Mouse (Mus musculus) cerebellum, adult 11 months (tissue): Measurements from ENCODE around the gene Gm266.

ENCODE experiments used
- DNase-seq: peaks from one replicate; pipeline ENCODE4 v3.0.0; 2022

Gm266 gene

DNA sequence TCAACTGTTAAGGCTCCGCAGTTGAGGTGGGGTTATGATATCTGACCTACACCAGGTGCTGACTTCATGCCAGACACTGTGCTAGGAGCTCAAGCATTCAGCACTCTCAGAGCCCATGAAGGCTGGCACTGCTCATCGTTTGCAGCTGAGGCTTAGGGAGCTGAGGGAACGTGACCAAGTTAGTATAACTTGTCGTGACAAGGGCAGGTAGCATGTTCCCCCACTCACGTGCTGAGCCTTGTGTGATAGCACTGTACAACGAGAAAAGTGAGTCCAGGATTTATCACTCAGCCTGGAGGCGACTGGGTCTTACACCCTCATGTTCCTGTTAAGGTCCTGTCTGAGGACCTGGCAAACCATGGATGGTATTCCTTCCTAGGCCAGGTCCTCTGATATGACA is 34.1 kb downstream of the Gm266 start:
- DNase-seq: no peak

DNA sequence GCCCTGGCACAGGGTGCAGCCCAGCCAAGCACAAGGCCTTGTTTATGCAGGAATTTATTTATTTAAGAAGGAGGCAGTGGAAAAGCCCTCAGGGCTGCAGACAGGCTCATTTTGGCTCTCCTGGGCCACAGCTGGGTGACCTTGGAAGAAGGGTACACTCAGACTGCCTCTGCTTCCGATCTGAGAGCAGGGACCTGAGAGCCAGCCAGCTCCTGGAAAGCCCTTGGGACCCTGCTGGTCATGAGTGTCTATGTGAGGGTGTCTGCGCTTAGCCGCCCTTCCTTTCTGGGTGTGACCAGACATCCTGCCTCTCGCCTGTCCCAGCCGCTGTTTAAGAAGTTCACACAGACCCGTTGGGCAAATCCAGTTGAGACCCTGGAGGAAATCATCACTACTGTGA is 35.3 kb downstream of the Gm266 start:
- DNase-seq: no peak

DNA sequence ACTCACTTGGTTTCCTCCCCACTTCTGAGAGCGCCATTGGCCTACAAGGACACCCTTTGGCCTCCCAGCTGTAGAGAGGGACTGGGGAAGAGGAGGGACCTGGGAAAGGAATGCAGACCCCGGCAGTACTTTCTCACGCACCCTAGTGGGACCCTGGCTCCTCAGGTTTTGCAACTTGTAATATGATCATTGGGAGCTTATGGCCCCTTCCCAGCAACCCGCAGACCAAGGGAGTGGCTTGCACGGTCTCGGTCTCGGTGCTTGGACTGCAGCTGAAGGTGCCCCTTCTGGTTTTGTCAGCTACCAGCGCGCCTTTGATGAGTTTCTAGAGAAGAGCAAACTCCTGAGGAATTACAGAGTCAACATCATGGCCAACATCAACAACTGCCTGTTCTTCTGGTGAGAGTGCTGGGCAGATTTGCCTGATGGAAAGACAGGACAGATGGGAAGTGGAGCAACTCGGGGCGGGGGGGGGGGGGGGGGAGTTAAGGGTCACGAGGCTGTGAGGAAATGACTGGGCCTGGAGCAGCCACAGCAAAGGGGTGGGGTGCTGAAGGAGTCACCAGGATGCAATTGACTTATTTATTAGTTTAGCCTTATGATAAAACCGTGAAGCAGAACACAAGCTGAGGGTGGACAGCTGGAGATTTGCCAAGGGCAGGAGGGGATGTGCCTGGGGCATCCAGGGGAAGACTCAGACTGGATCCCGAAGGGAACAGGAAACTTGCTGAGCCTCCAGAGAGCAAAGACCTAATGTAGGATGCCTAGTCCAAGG is 36.5 kb downstream of the Gm266 start:
- no peak for DNase-seq

DNA sequence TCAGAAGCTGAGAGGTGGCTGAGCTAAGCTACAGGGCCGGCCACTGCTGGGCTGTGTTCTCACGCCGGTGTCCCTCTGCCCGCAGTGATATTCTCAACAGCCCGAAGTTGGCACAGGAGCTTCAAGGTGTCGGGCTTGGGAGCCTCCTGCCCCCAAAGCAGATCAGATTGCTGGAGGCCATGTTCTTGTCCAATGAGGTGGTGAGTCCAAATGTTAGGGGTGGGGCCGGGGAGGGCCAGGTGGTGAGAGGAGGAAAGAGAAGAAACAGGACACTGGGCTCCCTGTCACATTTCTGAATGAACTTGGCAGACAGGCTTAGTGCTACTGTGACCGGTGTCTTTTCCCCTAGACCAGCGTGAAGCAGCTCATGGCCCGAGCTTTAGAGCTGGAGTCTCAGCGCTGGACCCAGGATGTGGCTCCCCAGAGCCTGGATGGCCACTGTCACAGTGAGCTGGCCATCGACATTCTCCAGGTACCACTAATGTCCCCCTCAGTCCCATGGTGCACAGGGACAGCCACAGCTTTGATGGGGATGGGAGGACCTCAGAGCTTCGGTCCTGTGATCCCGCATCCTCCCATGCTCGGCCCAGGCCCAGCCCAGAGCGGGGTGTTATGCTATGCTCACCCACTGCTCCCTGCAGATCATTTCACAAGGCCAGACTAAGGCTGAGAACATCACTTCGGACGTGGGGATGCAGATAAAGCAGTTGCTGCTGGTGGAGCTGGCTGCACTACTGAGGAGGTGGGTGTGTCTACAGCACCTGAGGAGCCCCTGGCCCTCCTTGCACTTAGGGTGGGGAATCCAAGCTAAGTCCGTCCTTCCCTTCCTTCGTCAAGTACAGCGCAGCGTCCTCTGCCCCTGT is 37.5 kb downstream of the Gm266 start:
- no peak for DNase-seq

DNA sequence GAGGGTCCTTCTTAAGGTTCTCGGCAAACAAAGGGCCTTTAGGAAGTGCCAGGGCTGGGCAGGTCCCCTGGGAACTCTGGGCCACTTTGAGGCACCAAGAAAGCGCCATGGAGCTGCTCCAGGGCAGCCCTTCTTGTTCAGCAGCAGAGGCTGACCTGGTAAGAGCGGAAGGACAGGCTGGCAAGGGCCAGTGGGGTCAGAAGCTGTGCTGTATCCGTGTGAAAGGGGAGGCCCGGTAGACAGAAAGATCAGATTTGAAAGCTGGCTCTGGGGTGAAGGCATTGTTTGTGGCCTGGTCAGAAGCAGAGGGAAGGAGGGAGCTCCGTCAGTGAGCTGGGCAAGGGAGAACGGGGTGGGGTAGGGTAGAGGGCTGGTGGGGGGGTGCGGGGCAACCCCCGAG is 38.3 kb downstream of the Gm266 start:
- DNase-seq: no peak

DNA sequence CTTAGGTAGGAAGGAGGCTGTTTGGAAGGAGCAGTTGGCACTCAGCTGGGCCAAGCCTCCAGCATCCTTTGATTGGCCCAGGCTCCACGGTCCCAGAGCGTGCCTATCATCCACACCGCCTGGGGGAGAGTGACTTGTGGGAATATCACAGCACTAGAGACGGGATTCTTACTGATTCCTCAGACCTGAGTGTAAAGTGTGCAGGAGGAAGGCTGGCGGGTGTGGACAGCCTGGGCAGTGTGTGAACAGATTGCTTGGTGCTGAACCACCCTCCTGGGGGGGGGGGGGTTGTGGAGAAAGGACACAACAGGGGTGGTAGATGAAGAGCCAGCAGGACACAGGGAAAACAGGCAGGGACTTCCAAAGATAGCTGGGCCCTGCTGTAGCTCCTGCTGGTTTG is 38.9 kb downstream of the Gm266 start:
- no peak for DNase-seq

DNA sequence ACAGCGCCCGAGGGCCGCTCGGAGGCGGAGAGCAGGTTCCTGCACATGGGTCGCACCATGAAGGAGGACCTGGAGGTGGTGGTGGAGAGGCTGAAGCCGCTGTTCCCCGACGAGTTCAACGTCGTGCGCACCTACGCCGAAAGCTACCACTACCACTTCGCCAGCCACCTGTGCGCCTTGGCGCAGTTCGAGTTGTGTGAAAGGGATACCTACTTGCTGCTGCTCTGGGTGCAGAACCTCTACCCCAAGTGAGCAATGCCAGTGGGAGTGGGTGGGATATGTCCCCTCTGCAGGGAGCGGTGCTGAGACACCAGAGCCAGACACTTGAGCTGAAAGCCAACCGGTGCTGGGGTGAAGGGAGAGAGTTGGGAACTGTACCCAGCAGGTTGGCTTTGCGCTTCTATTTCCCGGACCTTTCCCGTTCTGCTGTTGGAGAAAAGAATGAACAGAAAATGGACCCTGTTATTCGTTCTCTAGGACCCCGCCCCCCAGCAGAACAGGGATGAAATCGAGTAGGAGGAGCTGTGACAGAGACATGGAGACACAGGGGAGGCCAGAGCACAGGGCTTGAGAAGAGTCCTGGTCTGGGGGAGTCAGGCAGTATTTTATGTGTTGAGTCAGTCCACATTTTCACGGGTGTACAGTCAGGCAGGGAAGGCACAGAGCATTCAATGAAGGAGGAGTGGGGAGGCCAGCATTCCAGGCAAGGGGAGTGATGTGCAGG is 39.6 kb downstream of the Gm266 start:
- no peak for DNase-seq

- DNase-seq: no peak
Observed at GRCm38 (mm10) chr12:111445161-111445889, 40.3 kb downstream of the Gm266 start.

DNA sequence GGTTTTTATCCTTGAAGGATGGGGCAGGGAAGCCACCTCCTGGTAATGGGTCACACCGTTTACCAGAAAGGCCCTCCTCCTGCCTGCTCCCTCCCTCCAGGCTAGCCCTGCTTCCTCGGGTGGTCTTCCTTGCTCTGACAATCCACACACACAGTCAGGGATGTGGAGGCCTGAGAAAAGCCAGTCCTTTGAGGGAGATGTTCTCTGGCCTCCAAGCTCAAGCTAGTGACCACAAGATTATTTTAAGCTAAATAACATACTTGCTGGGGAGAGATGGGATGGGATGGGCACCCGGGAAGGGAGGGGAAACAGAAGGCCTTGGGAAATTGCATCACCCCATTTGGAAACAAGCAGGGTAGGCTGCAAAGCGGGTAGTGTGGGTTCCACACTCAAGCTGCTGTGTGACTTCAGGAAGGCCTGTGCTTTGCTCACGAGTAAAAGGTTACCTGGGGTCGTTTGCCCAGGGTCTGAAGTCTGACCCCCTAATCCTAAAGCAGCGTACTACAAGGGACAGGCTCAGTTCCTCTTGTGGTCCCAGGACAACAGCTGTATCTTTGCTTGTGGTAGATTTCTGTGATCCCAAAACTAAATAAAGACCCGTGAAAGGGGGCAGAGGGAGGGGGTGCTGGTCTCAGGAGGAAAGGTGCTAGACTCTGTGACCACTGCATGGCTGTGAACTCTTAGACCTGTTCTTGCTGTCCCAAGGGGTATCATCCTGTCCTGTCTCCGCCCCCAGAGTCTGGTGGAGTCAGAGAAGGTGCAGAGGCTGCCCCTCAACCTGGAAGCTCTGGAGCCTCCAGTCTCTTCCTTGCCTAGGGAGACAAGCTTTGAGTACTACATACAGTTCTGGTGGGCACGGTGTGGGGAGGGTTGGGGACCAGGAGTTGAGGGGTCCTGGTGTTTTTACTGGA is 41.4 kb downstream of the Gm266 start:
- no peak for DNase-seq

- no peak for DNase-seq
Observed at GRCm38 (mm10) chr12:111443011-111443870, 42.4 kb downstream of the Gm266 start.

- DNase-seq: no peak
Observed at GRCm38 (mm10) chr12:111442309-111443010, 43.2 kb downstream of the Gm266 start, which contains the start of gene Tnfaip2. TSS of gene Tnfaip2 (plus strand) at chr12:111442469.

- no peak for DNase-seq
Observed at GRCm38 (mm10) chr12:111441523-111441922, 44.1 kb downstream of the Gm266 start.

DNA sequence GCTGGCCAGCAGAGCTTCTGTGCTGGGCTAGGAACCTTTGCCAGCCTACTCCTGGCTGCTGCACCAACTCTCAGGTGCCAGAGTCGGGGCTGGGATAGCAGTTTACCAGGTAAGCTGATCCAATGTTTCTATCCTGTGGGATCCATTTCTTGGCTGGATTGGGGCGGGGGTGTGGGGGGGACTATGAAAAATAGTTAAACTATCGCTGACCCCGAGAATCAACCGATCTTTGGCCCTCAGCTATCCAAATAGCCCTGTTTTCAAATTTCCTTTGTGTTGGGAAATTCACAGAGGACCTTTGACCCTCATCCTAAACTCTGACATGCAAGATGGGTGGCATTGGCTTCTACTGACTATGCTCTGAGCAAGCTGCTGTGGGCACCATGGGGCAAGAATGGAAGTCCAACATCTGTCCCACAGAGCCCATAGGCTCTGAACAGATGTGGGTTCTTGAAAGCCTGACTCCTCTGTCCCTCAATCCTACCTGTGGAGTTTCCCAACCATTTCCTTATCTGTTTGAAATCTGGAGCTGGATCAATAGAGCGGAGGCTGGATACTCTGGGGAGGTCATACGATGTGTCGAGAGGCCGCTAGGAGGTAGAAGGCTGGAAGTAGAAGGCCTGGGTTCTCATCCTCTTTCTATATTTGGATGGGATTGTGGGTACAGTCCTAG is 44.8 kb downstream of the Gm266 start:
- no peak for DNase-seq

- no peak for DNase-seq
Observed at GRCm38 (mm10) chr12:111438850-111439249, 46.8 kb downstream of the Gm266 start.

DNA sequence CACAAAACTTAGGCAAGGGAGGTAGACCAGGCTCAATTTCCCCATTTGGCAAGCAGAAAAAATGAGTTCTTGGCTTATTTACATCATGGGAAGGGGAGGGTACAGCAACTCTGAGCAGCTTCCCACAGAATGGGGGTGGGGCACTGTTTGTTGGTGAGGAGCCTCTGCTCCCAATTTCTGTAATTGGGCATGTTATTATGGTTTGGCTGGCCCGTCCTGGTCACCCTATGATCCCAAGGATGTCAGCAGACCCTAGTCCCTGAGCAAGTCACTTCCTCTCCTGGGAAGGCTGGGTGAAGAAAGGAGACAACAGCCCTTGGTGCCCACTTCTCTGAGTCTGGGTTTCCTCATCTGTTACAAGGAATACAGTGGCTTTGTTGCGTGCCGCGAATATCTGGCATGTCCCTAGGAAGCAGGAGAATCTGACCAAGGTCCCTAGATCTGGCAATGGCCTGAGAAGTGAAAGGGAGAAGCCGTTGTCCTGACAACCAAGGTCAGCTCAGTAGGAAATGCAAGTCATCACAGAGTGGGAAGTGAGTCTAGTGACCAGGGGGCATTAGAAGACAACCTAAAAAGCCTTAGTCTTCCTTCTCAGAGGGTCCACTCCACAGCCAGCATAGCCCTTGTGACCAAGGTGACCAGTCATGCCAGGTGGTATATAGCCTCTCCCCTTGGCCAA is 48.3 kb downstream of the Gm266 start:
- no peak for DNase-seq

- DNase-seq: no peak
Observed at GRCm38 (mm10) chr12:111436640-111437039, 49.0 kb downstream of the Gm266 start.

DNA sequence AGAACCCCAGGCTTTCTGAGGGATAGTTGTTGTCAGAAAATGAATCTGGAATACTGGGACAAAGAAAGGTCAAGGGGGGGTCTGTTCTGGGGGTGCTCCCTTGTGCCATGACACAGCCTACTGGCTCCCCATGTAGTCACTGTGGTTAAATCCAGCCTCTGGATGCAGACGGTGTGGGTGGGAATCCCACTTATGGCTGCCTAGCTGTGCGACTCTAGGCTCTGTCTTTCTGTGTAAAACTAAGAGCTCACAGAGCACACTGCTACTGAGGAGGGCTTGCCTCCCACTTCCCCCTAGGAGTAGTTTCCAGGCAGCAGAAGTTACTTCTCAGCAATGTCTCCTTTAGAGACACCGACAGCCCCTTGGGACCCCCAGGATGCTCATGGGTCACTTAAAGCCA is 49.5 kb downstream of the Gm266 start:
- DNase-seq: no peak

- DNase-seq: no peak
Observed at GRCm38 (mm10) chr12:111434745-111435327, 50.8 kb downstream of the Gm266 start.
